Mouse (Mus musculus) lung, adult 2 months (tissue): ENCODE measurements around the gene Rora.

Experiments
- CTCF ChIP-seq: fragments of 200-500 bp; IDR thresholded peaks from 2 replicates; pipeline ENCODE4 v1.5.1; 2011; ENCODE audit warnings: mild to moderate bottlenecking, low read length, control low read depth; ENCODE audit not compliant: insufficient read depth
- POLR2A ChIP-seq: fragments of 200-500 bp; IDR thresholded peaks from 2 replicates; pipeline ENCODE4 v1.6.1; 2011; ENCODE audit warnings: low read depth, mild to moderate bottlenecking, control low read depth, low read length, borderline replicate concordance; ENCODE audit errors: extremely low read depth

DNA sequence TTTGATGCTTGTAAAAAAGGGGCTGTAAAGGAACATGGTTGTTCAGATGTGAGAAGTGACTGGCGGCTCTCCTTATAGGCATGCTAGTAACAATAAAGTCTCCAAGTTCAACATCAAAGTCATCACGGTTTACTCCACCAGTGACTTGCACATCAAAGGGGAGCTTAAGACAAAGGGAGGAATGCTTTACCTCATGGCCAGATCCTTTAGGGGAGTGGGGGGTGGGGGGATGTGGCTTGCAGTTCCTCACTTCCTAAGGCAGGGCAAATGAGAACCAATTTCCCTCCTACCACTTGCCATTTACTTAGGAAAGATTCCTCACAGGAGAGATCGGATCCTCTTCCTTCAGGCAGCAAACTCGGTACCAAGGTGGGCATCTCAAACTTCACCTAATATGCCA lies 648.4 kb downstream of the Rora start:
- TF ChIP-seq CTCF (no peak), POLR2A (no peak)
